Mouse (Mus musculus): Measurements from ENCODE around the gene Rmnd1.

GRCm38 (mm10) chr10:4430826-4431225 lies 1.4 kb downstream of the Rmnd1 start:
- TF ChIP-seq CTCF (IDR thresholded peaks at IDR 0.05; ENCODE audit: low read depth, low read length) (no peak), POLR2A (IDR thresholded peaks at IDR 0.05; ENCODE audit: insufficient read depth, low read length) (no peak), EP300 (IDR thresholded peaks at IDR 0.05; ENCODE audit: insufficient read depth, low read depth, low read length) (no peak)

Data from ES-Bruce4 (cell line).